Mouse (Mus musculus) bone marrow macrophage, adult 2 months (primary cell): ENCODE measurements around the gene Gadd45g.

Experiments
- CTCF ChIP-seq: IDR thresholded peaks from 2 replicates; pipeline ENCODE4 v1.5.1; 2012; ENCODE audit warnings: low read depth, mild to moderate bottlenecking, low read length, moderate library complexity
- POLR2A ChIP-seq: IDR thresholded peaks from 2 replicates; pipeline ENCODE4 v1.6.1; 2012; ENCODE audit warnings: mild to moderate bottlenecking, low read depth, low read length, borderline replicate concordance

- TF ChIP-seq CTCF (no peak), POLR2A (no peak)
Observed at GRCm38 (mm10) chr13:51859174-51859573, 12.7 kb downstream of the Gadd45g start.
